Mouse (Mus musculus) layer of hippocampus, adult 11-12 months (tissue): ENCODE data around the gene 1810037I17Rik.
"Not testable (repeated sequence)": the region's sequence is repeated elsewhere in the genome, so short reads cannot be mapped to it uniquely, and the experiment has no call there.

Experiments
- DNase-seq: peaks from one replicate; pipeline ENCODE4 v3.0.0; 2022; ENCODE audit warnings: low spot score

Gene 1810037I17Rik

DNA sequence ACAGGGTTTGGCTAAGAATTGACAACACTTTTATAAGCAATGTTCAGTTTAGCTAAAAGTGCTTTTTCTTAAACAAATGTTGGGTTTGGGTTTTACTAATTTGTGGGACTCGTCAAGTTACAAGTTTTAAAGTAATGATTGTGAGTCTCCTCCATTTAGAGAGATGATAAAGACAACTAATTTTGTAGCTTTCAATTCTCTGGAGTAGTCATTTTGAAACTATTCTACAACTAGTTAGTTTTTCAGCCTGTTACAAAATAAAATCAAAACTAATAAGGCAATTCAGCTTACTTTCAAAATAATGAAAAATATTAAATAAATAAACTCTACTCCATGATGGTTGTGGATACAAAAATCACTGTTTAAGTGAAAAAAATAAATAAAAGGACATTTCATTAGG lies 8.5 kb downstream of the 1810037I17Rik start:
- DNase-seq = no peak

DNA sequence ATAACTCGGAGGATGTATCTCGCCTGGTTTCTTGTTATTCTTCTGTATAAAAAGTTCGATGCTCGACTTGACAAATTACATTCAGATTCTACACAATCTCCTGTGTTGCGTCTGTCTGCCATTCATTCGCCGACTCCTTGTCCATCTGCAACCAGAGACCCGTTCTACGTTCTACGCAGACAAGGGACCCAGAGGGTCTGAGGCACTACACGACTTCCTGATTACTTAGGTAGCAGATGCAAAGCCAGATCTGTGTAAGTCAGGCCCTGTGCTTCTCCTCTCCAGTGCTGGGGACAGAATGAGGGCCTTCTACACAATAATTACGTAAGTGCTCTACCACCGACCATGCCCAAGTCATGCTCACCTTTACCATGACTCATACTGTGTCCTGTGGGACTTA lies 13.2 kb downstream of the 1810037I17Rik start:
- DNase-seq = not testable (repeated sequence)

GRCm38 (mm10) chr3:122939215-122939614 lies 15.2 kb downstream of the 1810037I17Rik start:
- peak; percentile 49 for DNase-seq

DNA sequence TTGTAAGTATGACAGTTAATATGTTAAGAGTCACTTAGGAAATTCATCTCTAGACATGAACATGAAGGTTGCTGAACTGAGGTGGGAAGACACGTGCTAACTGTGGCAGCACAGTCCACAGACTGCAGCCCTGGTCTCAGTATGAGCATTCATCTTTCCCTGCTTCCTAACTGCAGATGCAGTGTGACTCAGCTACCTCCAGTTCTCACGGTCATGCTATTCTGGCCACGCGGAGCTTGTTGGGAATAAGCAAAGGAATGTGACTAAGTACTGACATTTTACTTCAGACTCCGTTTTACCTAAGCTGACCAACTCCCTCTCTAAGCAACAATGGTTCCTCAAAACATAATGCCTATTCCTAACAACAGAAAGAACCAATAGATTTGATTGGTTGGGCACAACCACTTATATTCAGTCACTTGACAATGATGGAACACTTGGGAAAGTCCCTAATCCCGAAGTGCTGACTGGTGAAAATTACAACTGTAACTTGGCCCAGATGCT lies 19.4 kb downstream of the 1810037I17Rik start:
- no peak for DNase-seq

DNA sequence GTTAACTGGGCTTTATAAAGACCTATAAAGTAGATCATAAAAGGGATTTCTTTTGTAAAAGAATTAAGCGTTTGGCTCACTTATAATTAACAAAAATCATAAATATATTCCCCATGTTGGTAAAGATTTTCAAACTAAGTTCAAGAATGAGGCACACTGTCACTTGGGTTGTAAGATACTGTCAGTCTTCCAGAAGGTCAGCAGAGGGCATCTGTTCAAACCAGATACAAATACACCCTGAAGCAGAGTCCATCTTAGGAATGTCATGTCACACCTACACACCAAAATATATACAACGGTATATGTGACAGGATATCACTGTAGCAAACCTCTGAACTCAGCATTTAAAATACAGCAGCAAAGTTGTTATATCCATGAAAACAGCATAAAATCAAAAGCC lies 26.1 kb downstream of the 1810037I17Rik start:
- DNase-seq = no peak

GRCm38 (mm10) chr3:122964301-122964700 lies 40.3 kb downstream of the 1810037I17Rik start:
- no peak for DNase-seq

DNA sequence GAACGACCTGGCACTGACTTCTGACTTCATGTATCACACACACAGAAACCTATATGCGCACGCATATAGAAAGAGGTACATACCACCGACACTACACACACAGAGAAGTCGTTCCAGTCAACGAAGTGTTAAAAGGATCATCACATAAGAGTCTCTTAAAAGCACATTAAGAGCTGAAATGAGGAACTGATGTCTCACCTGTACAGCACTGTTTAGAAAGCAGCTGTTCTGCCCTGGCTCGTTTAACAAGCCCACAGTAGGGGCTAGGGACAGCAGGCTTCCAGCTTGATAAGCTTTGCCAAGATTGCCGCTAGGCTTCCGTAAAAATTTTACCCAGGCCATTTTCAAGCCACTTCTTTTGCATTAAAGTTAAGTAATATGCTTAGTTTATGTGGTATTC lies 44.4 kb downstream of the 1810037I17Rik start:
- no peak for DNase-seq

DNA sequence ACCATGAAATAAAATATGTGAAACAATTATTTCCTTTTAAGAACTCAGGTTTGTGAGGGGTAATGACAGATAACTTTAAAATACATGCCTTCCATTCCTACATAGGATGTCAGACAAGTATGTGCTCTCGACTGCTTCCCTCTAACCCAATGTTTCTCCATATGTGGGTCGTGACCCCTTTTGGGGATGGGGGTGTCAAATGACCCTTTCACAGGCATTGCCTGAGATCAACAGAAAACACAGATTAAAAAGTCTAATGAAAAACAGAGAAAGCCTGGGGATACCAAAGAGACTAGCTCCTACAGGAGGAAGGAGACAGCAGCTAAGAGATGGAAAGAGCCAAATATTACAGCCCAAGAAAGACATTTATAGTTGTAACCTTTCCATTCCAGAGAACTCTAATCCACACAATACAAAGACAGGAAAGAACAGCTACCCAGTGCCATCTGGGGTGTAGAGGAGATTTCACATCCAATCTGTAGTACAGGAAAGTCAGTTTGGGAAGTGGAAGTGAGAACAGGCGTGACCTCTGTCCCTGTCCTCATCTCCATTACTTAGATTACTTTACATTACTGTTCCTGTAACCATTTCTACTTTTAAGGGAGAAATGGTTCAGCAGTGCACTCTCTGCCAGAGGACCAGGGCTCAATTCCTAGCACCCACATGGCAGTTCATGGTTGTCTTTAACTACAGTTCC lies 48.3 kb downstream of the 1810037I17Rik start:
- no peak for DNase-seq

DNA sequence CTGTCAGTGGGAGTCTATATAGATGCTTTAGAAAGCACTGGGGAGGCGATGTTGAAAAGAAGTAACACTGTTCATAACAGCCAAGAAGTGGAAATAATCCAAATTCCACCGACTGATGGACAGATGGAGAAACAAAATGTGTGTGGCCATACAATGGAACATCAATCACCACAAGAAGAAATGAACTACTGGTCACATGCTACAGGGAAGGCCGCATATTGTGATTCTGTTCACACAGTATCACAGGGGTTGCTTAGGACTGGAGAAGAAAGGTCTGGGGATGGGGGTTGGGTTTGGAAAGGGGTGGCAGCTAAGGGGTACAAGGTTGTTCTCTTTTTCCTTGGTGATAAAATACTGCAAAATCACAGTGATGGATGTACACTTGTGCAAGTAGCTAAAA lies 50.8 kb downstream of the 1810037I17Rik start:
- DNase-seq = no peak

- no peak for DNase-seq
These were observed 51.4 kb downstream of the 1810037I17Rik start for GRCm38 (mm10) chr3:122975363-122975762.
